Mouse (Mus musculus) CH12.LX (cell line): ENCODE measurements around the gene Zcchc7. TPM values are rescaled to one million over a fixed set of nuclear protein-coding genes. Genes with fewer than 3 reads are reported as not detected.

Source experiments
- DNase-seq: peaks from one replicate; pipeline ENCODE4 v3.0.0-alpha.2; 2013; ENCODE audit errors: extremely low read depth
- H3K27ac ChIP-seq: 2 replicates; pipeline ENCODE4 v1.5.1; 2012; ENCODE audit warnings: low read depth, mild to moderate bottlenecking, control low read depth, moderate library complexity; ENCODE audit not compliant: insufficient read depth
- H3K27me3 ChIP-seq: replicated peaks from 2 replicates; pipeline ENCODE3; 2012; ENCODE audit warnings: inconsistent platforms
- H3K36me3 ChIP-seq, 2 experiments: replicated peaks in 1 of 2; 2 replicates each; pipeline versions ENCODE3 to v1.6.1; 2012; ENCODE audit warnings: inconsistent platforms in 1 of 2, low read length in 1 of 2, mild to moderate bottlenecking in 1 of 2, mixed read lengths in 1 of 2, moderate library complexity in 1 of 2; ENCODE audit not compliant: control insufficient read depth in 1 of 2, insufficient read depth in 1 of 2
- H3K4me1 ChIP-seq, 2 experiments: 2 replicates each; pipeline ENCODE4 v1.6.1; 2012; ENCODE audit warnings: inconsistent platforms in 1 of 2, moderate library complexity in 1 of 2; ENCODE audit not compliant: insufficient read depth in 2 of 2, control insufficient read depth in 1 of 2
- H3K4me2 ChIP-seq: 2 replicates; pipeline ENCODE4 v1.6.1; 2012; ENCODE audit warnings: low read depth, mild to moderate bottlenecking, control low read depth; ENCODE audit not compliant: poor library complexity, insufficient read depth, severe bottlenecking
- H3K4me3 ChIP-seq, 3 experiments: fragments of 150-350 bp in 1 of 3; sonication (generic) in 1 of 3; replicated peaks in 1 of 3; 2 replicates each; pipeline versions ENCODE3 to v1.5.1; 2011 to 2012; ENCODE audit warnings: low read depth in 2 of 3, low read length in 2 of 3, mild to moderate bottlenecking in 2 of 3, moderate library complexity in 2 of 3, control low read depth in 1 of 3, improper control_type of control experiment in 1 of 3, inconsistent platforms in 1 of 3, mixed read lengths in 1 of 3; ENCODE audit not compliant: poor library complexity in 1 of 3
- H3K79me2 ChIP-seq: replicated peaks from 2 replicates; pipeline ENCODE4 v1.6.1; 2012; ENCODE audit warnings: mild to moderate bottlenecking, moderate library complexity; ENCODE audit not compliant: control insufficient read depth, poor library complexity, insufficient read depth, severe bottlenecking; ENCODE audit errors: extremely low read depth
- H3K9ac ChIP-seq: 2 replicates; pipeline ENCODE4 v1.6.1; 2012; ENCODE audit warnings: low read depth, mild to moderate bottlenecking, control low read depth, moderate library complexity; ENCODE audit not compliant: insufficient read depth
- H3K9me3 ChIP-seq: replicated peaks from 2 replicates; pipeline ENCODE3; 2012; ENCODE audit warnings: low read length, inconsistent platforms, mixed read lengths
- BHLHE40 ChIP-seq: IDR thresholded peaks from 2 replicates; pipeline ENCODE4 v1.6.1; 2011; ENCODE audit warnings: mild to moderate bottlenecking, low read depth, low read length, improper control_type of control experiment
- CHD1 ChIP-seq: IDR thresholded peaks from 2 replicates; pipeline ENCODE4 v1.6.1; 2012; ENCODE audit warnings: low read depth, low read length, improper control_type of control experiment, inconsistent platforms
- CHD2 ChIP-seq: IDR thresholded peaks from 2 replicates; pipeline ENCODE4 v1.6.1; 2011; ENCODE audit warnings: low read length, improper control_type of control experiment
- CTCF ChIP-seq, 2 experiments: IDR thresholded peaks in 1 of 2; conservative IDR thresholded peaks in 1 of 2; 2 replicates each; pipeline ENCODE4 v1.5.1; 2011 to 2012; ENCODE audit warnings: low read depth in 2 of 2, low read length in 2 of 2, improper control_type of control experiment in 1 of 2, inconsistent platforms in 1 of 2, mild to moderate bottlenecking in 1 of 2, moderate library complexity in 1 of 2
- E2F4 ChIP-seq: IDR thresholded peaks from 2 replicates; pipeline ENCODE4 v1.6.1; 2011; ENCODE audit warnings: low read depth, low read length, improper control_type of control experiment; ENCODE audit not compliant: insufficient replicate concordance
- ELF1 ChIP-seq: IDR thresholded peaks from 2 replicates; pipeline ENCODE4 v1.6.1; 2014; ENCODE audit warnings: low read depth, mild to moderate bottlenecking, inconsistent platforms, low read length, improper control_type of control experiment
- EP300 ChIP-seq: IDR thresholded peaks from 2 replicates; pipeline ENCODE4 v1.6.1; 2011; ENCODE audit warnings: low read length, improper control_type of control experiment
- ETS1 ChIP-seq: conservative IDR thresholded peaks from 2 replicates; pipeline ENCODE4 v1.6.1; 2012; ENCODE audit warnings: low read depth, mild to moderate bottlenecking, inconsistent platforms, low read length, improper control_type of control experiment, moderate library complexity
- GABPA ChIP-seq: IDR thresholded peaks from 2 replicates; pipeline ENCODE4 v1.6.1; 2012; ENCODE audit warnings: low read depth, low read length, improper control_type of control experiment, inconsistent platforms; ENCODE audit not compliant: insufficient replicate concordance
- HCFC1 ChIP-seq: IDR thresholded peaks from 2 replicates; pipeline ENCODE4 v1.6.1; 2012; ENCODE audit warnings: low read depth, mild to moderate bottlenecking, inconsistent platforms, low read length, improper control_type of control experiment
- IRF4 ChIP-seq: IDR thresholded peaks from 2 replicates; pipeline ENCODE4 v1.6.1; 2014; ENCODE audit warnings: low read depth, mild to moderate bottlenecking, inconsistent platforms, low read length, improper control_type of control experiment
- JUN ChIP-seq: IDR thresholded peaks from 2 replicates; pipeline ENCODE4 v1.6.1; 2011; ENCODE audit warnings: low read depth, mild to moderate bottlenecking, low read length, improper control_type of control experiment, moderate library complexity; ENCODE audit not compliant: insufficient read depth
- JUND ChIP-seq: conservative IDR thresholded peaks from 2 replicates; pipeline ENCODE4 v1.6.1; 2011; ENCODE audit warnings: low read depth, low read length, improper control_type of control experiment
- KAT2A ChIP-seq: IDR thresholded peaks from 2 replicates; pipeline ENCODE4 v1.6.1; 2012; ENCODE audit warnings: low read length, improper control_type of control experiment, inconsistent platforms; ENCODE audit not compliant: insufficient replicate concordance
- MAFK ChIP-seq: IDR thresholded peaks from 2 replicates; pipeline ENCODE4 v1.6.1; 2011; ENCODE audit warnings: low read length, improper control_type of control experiment; ENCODE audit not compliant: insufficient replicate concordance
- MAX ChIP-seq: IDR thresholded peaks from 2 replicates; pipeline ENCODE4 v1.6.1; 2011; ENCODE audit warnings: low read length, improper control_type of control experiment
- MAZ ChIP-seq: IDR thresholded peaks from 2 replicates; pipeline ENCODE4 v1.6.1; 2012; ENCODE audit warnings: low read depth, mild to moderate bottlenecking, inconsistent platforms, low read length, improper control_type of control experiment, moderate library complexity
- MEF2A ChIP-seq: IDR thresholded peaks from 2 replicates; pipeline ENCODE4 v1.6.1; 2014; ENCODE audit warnings: low read depth, mild to moderate bottlenecking, inconsistent platforms, low read length, improper control_type of control experiment, borderline replicate concordance
- MXI1 ChIP-seq: IDR thresholded peaks from 2 replicates; pipeline ENCODE4 v1.6.1; 2011; ENCODE audit warnings: mild to moderate bottlenecking, low read depth, low read length, improper control_type of control experiment
- MYC ChIP-seq: IDR thresholded peaks from 2 replicates; pipeline ENCODE4 v1.6.1; 2011; ENCODE audit warnings: low read depth, mild to moderate bottlenecking, improper control_type of control experiment, low read length
- NELFE ChIP-seq: IDR thresholded peaks from 2 replicates; pipeline ENCODE4 v1.6.1; 2011; ENCODE audit warnings: low read depth, low read length, improper control_type of control experiment
- NRF1 ChIP-seq: IDR thresholded peaks from 2 replicates; pipeline ENCODE4 v1.6.1; 2014; ENCODE audit warnings: low read depth, mild to moderate bottlenecking, inconsistent platforms, low read length, improper control_type of control experiment, moderate library complexity
- PAX5 ChIP-seq: IDR thresholded peaks from 2 replicates; pipeline ENCODE4 v1.6.1; 2012; ENCODE audit warnings: low read length, inconsistent platforms, mixed read lengths
- POLR2A ChIP-seq: IDR thresholded peaks from 2 replicates; pipeline ENCODE4 v1.6.1; 2011; ENCODE audit warnings: low read depth, mild to moderate bottlenecking, improper control_type of control experiment, low read length
- POLR2AphosphoS2 ChIP-seq: IDR thresholded peaks from 2 replicates; pipeline ENCODE4 v1.6.1; 2011; ENCODE audit warnings: low read depth, low read length, improper control_type of control experiment
- RAD21 ChIP-seq: IDR thresholded peaks from 2 replicates; pipeline ENCODE4 v1.6.1; 2011; ENCODE audit warnings: low read depth, mild to moderate bottlenecking, low read length, improper control_type of control experiment, moderate library complexity
- RCOR1 ChIP-seq: conservative IDR thresholded peaks from 2 replicates; pipeline ENCODE4 v1.6.1; 2012; ENCODE audit warnings: low read depth, mild to moderate bottlenecking, inconsistent platforms, low read length, improper control_type of control experiment
- SIN3A ChIP-seq: IDR thresholded peaks from 2 replicates; pipeline ENCODE4 v1.6.1; 2012; ENCODE audit warnings: low read length, improper control_type of control experiment, inconsistent platforms
- SMC3 ChIP-seq: IDR thresholded peaks from 2 replicates; pipeline ENCODE4 v1.6.1; 2011; ENCODE audit warnings: low read depth, low read length, improper control_type of control experiment
- TBP ChIP-seq: conservative IDR thresholded peaks from 2 replicates; pipeline ENCODE4 v1.6.1; 2011; ENCODE audit warnings: low read depth, low read length, improper control_type of control experiment
- TCF12 ChIP-seq: IDR thresholded peaks from 2 replicates; pipeline ENCODE4 v1.6.1; 2014; ENCODE audit warnings: low read depth, mild to moderate bottlenecking, inconsistent platforms, low read length, improper control_type of control experiment
- UBTF ChIP-seq: IDR thresholded peaks from 2 replicates; pipeline ENCODE4 v1.6.1; 2012; ENCODE audit warnings: low read depth, mild to moderate bottlenecking, inconsistent platforms, low read length, improper control_type of control experiment, moderate library complexity
- USF1 ChIP-seq: IDR thresholded peaks from 2 replicates; pipeline ENCODE4 v1.6.1; 2014; ENCODE audit warnings: low read depth, mild to moderate bottlenecking, inconsistent platforms, low read length, improper control_type of control experiment
- USF2 ChIP-seq: conservative IDR thresholded peaks from 2 replicates; pipeline ENCODE4 v1.6.1; 2011; ENCODE audit warnings: low read depth, low read length, improper control_type of control experiment
- ZC3H11A ChIP-seq: IDR thresholded peaks from 2 replicates; pipeline ENCODE4 v1.6.1; 2012; ENCODE audit warnings: low read depth, mild to moderate bottlenecking, inconsistent platforms, low read length, improper control_type of control experiment
- ZKSCAN1 ChIP-seq: IDR thresholded peaks from 2 replicates; pipeline ENCODE4 v1.6.1; 2012; ENCODE audit warnings: low read depth, inconsistent platforms, low read length, improper control_type of control experiment, borderline replicate concordance
- ZMIZ1 ChIP-seq: IDR thresholded peaks from 2 replicates; pipeline ENCODE4 v1.6.1; 2012; ENCODE audit warnings: low read depth, mild to moderate bottlenecking, inconsistent platforms, low read length, improper control_type of control experiment
- ZNF384 ChIP-seq: IDR thresholded peaks from 2 replicates; pipeline ENCODE4 v1.6.1; 2012; ENCODE audit warnings: low read depth, low read length, improper control_type of control experiment, inconsistent platforms
- dilution Hi-C: fragments of 300-500 bp; cut with MboI; formaldehyde crosslinking; loops from 2 replicates; pipeline ENCODE4 v1.14.3; 2020; ENCODE audit warnings: low sequenced_read_pairs; ENCODE audit not compliant: extremely low pct_unique_long_range_greater_than_20kb, extremely low pct_ligation_motif_present
- in situ Hi-C: fragments of 300-500 bp; cut with MboI; formaldehyde crosslinking; loops from 3 replicates; pipeline ENCODE4 v1.14.3; 2019; ENCODE audit warnings: low sequenced_read_pairs, low pct_ligation_motif_present, low pct_unique_long_range_greater_than_20kb, mixed read lengths
- polyA plus RNA-seq: library from polyadenylated mRNA; unstranded; fragments of >175 nt; gene quantifications from 2 replicates; pipeline ENCODE4 v1.2.1, GENCODE M21; 2012; ENCODE audit warnings: low read depth; ENCODE audit not compliant: insufficient read length
- total RNA-seq, 2 experiments: library from RNA; depleted of rRNA; stranded (reverse); fragments of 300-350 nt in 1 of 2; fragments of >200 nt in 1 of 2; gene quantifications; 2 replicates each; pipeline ENCODE4 v1.2.3; 2012 to 2014

The Zcchc7 gene
- total and polyA plus RNA-seq, 3 experiments: 21.0 to 27.6 (median 25.2) TPM

DNA sequence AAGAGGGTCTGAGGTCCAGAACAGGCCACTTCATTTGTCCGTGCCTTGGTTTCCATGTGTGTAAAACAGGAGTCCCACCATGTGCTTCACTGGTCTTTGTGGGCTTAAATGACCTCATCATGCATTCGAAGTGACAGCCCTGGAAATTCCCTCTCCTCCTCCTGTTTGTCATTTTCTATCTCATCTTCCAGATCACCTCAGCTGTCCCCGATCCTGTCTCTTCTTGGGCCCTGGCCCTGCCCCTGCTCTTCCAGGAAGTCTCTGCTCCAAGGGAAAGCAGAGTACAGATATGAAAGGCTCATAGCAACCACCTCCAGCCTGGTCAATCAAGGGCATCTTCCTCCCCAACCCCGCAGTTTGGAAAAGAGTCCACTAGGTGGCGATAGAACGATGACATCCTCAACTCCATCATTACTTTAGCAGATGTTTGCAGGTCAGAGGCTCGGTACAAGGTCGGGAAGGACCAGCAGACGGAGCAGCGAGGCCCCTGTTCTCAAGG lies 215.0 kb downstream of the Zcchc7 start:
- Histone ChIP-seq H3K4me1 (peaks cover 47 to 62% of the 10 kb centered on the region in 2 experiments), H3K9ac (peak overlapping the region; percentile 5; the same call in 1 of the 2 replicates), H3K4me3 (peak overlapping the region in 1 of 3 experiments; percentile 2), H3K27me3 (no peaks in the 10 kb centered on the region), H3K79me2 (no peaks in the 10 kb centered on the region), H3K9me3 (peaks cover 35% of the 10 kb centered on the region), H3K4me2 (peak overlapping the region; percentile 60), H3K27ac (peak overlapping the region; percentile 93), H3K36me3 (peaks cover 0 to 29% of the 10 kb centered on the region in 2 experiments)
- DNase-seq: peak; percentile 90
- in situ Hi-C loops: loop anchor here (10.0 kb wide), 1 partner anchor 296 kb away; no protein-coding TSS in a partner anchor
- TF ChIP-seq POLR2AphosphoS2: peak; percentile 28; the same call in 1 of the 2 replicates
- TF ChIP-seq ETS1: peak; percentile 79
- TF ChIP-seq CTCF (conservative IDR thresholded peaks at IDR 0.05 in 1 of 2, IDR thresholded peaks at IDR 0.05 in 1 of 2; ENCODE audit: low read depth in 2 of 2, low read length in 2 of 2): peak; percentile 74 to 83; a peak in 3 of 4 replicates
- TF ChIP-seq JUN: peak; percentile 59; the same call in 1 of the 2 replicates
- TF ChIP-seq MAFK: no peak
- peak; percentile 60; the same call in 1 of the 2 replicates for TF ChIP-seq TCF12
- TF ChIP-seq MYC: peak; percentile 93
- TF ChIP-seq CHD2: no peak; the same call in 1 of the 2 replicates
- no peak for TF ChIP-seq NRF1
- TF ChIP-seq HCFC1: no peak
- TF ChIP-seq MAZ: no peak; the same call in 1 of the 2 replicates
- no peak for TF ChIP-seq USF2
- peak; percentile 21; the same call in 1 of the 2 replicates for TF ChIP-seq POLR2A
- TF ChIP-seq E2F4: no peak
- TF ChIP-seq SIN3A: peak; percentile 18; the same call in 1 of the 2 replicates
- peak; percentile 61 for TF ChIP-seq BHLHE40
- TF ChIP-seq KAT2A: no peak
- no peak for TF ChIP-seq USF1
- TF ChIP-seq RCOR1: no peak
- peak; percentile 86 for TF ChIP-seq MAX
- TF ChIP-seq ELF1: peak; percentile 68
- TF ChIP-seq NELFE: no peak
- TF ChIP-seq MXI1: peak; percentile 89
- TF ChIP-seq SMC3: peak; percentile 65
- TF ChIP-seq GABPA: no peak
- no peak for TF ChIP-seq ZC3H11A
- no peak; the same call in 1 of the 2 replicates for TF ChIP-seq MEF2A
- TF ChIP-seq RAD21: peak; percentile 58
- no peak for TF ChIP-seq ZMIZ1
- peak; percentile 40 for TF ChIP-seq IRF4
- TF ChIP-seq PAX5: no peak
- 0 out of 2 replicates have a peak, but pooled peaks have one; percentile 41 for TF ChIP-seq UBTF
- no peak; the same call in 1 of the 2 replicates for TF ChIP-seq JUND
- no peak; the same call in 1 of the 2 replicates for TF ChIP-seq EP300
- peak; percentile 5; the same call in 1 of the 2 replicates for TF ChIP-seq ZNF384
- TF ChIP-seq ZKSCAN1: no peak
- TF ChIP-seq CHD1: no peak
- TF ChIP-seq TBP: no peak
- dilution Hi-C loops: no loop called here
